Mouse (Mus musculus): ENCODE measurements around the gene Efnb3. TPM values are rescaled to one million over a fixed set of nuclear protein-coding genes. Genes with fewer than 3 reads are reported as not detected.

The Efnb3 gene
- under 1 TPM; 0.35 to 0.69 TPM for total RNA-seq (2021)
- long read RNA-seq, experiment 1 = 0 reads
- long read RNA-seq, experiment 2 = 0 reads

GRCm38 (mm10) chr11:69559851-69560765 is at the start of gene Efnb3:
Gene Efnb3 (minus strand): TSS chr11:69560205.
- DNase-seq = no peak

DNA sequence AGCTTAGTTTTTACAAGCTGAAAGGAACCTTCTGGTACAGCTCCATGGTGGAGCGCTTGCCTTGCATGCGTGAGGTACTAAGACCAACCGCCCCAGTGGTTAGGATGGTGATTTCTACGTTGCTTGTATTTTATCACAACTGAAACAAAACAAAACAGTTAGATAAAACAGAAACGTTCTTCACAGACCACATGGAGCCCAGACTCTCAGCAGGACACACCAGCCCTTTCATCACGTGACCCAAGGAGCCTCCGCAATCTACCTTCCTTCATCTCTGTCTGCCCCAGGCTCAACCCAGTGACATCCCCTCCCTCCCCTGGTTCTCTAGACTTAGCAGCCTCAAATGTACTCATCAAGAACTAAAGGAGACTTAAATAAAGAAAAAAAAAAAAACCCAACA is 49.4 kb upstream of the Efnb3 start:
- no peak for DNase-seq

GRCm38 (mm10) chr11:69608525-69608924 is 48.5 kb upstream of the Efnb3 start:
- DNase-seq = no peak

- no peak for DNase-seq
Observed at GRCm38 (mm10) chr11:69606832-69607231, 46.8 kb upstream of the Efnb3 start.

- no peak for DNase-seq
Observed at GRCm38 (mm10) chr11:69606491-69606795, 46.4 kb upstream of the Efnb3 start.

- DNase-seq = peak; percentile 80
Observed at GRCm38 (mm10) chr11:69605726-69606490, 45.9 kb upstream of the Efnb3 start, which contains the start of gene Atp1b2. Gene Atp1b2 (minus strand): TSS chr11:69605942.

GRCm38 (mm10) chr11:69604795-69605664 is 45.0 kb upstream of the Efnb3 start:
- DNase-seq = peak; percentile 42

- no peak for DNase-seq
Observed at GRCm38 (mm10) chr11:69604347-69604746, 44.3 kb upstream of the Efnb3 start.

- peak; percentile 40 for DNase-seq
Observed at GRCm38 (mm10) chr11:69603516-69603915, 43.5 kb upstream of the Efnb3 start.

DNA sequence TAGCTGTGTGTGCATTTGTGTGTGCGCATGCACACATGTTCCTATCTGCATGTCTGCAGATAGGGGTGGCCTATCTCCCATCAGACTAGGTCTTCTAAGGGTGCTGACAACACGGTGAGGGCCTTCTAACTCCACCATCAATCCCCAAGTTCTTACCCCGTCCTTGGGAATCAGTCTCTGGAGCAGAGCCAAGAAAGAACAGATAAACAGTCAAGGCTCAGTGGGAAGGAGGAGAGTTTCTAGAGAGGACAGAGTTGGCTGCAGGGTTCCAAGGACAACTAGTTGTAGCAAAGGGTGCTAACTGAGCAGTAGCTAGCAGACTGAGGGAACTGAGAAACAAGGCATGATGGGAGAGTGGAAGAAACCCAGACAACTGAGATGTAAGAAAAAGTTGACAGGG is 41.8 kb upstream of the Efnb3 start:
- no peak for DNase-seq

GRCm38 (mm10) chr11:69600098-69600497 is 40.1 kb upstream of the Efnb3 start:
- peak; percentile 71 for DNase-seq

DNA sequence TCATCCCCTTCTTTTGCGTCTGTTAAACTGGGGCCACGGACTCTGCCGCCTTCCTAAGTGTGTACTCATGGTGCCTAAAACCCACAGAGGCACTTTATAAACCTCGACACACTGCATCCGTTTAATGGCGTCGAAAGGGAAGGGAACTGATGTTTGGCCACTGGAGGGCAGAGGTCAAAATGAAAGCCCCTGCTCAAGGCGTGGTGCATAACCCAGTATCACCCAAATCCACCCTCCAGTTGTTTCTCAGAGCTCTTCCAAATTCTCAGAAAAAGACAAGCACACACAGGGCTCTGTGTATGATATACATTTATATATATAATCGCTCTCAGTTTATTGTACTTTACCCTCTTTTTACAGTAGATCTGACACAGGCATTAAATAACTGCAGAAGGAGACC is 39.4 kb upstream of the Efnb3 start:
- DNase-seq = no peak

DNA sequence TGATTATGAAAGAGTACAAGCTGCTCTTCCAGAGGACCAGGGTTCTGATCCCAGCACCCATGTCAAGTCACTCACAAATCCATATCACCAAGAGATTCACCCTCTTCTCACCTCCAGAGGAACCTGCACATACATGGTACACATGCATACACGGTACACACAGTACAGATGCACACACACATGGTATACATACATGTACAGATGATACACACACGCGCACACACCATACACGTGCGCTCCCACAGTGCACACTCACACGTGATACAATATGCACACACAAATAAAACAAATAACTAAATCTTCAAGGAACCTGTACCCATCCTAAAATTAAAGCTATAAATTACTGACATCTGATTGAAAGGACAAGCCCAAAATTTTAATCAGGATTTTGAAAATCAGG is 34.8 kb upstream of the Efnb3 start:
- DNase-seq = no peak

DNA sequence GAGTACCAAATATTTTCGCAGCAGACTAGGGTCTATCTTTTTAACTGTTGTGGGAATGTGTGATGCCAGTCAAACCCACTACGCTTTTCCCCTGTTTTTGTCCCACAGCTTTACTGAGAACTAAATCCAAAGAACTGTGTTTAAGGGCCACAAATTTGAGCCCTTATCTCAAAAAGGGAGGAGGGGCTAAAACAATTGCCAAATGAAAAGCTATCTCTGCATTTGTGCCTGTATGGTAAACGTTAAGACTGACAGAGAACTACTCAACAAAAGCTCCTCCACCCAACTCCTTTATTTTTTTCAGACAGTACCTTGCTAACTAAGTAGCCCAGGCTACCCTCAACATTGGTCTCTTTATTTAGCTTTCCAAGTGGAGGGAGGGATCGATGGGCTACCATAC is 32.8 kb upstream of the Efnb3 start:
- DNase-seq = no peak

GRCm38 (mm10) chr11:69591899-69592637 is 32.1 kb upstream of the Efnb3 start:
- peak; percentile 66 for DNase-seq

DNA sequence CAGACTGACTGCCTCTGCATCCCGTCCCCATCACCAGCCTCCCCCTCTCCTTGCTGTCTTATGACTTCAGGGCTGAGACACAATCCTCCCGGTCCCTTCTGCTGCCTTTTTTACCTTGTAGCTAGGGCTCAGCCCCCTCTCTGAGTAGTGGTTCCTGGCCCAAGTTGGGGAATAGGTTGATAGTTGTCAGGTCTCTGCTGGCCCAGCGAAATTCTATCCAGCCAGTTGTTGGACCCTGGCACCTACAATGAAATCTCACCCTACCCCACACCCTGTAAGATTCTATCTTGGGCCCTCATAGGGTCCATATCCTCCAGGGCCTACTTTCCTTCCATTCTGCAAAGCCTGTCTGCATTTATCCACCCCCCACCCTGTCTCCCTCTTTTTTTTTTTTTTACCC is 31.4 kb upstream of the Efnb3 start:
- peak; percentile 57 for DNase-seq

DNA sequence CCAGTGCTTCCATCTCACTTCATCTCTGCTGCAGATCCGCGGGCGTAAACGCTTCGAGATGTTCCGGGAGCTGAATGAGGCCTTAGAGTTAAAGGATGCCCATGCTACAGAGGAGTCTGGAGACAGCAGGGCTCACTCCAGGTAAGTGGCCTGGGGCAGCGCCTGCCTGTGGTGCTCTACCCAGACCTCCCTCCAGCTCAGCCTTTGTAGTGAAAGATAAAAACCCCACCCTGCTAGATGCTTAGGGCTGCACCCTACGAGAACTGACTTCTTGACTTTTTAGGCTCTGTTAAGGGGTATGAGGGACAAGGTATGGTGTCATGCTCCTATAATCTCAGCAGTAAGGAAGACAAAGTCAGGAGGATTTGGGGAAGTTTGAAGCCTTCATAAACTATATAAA is 30.6 kb upstream of the Efnb3 start:
- DNase-seq = no peak

DNA sequence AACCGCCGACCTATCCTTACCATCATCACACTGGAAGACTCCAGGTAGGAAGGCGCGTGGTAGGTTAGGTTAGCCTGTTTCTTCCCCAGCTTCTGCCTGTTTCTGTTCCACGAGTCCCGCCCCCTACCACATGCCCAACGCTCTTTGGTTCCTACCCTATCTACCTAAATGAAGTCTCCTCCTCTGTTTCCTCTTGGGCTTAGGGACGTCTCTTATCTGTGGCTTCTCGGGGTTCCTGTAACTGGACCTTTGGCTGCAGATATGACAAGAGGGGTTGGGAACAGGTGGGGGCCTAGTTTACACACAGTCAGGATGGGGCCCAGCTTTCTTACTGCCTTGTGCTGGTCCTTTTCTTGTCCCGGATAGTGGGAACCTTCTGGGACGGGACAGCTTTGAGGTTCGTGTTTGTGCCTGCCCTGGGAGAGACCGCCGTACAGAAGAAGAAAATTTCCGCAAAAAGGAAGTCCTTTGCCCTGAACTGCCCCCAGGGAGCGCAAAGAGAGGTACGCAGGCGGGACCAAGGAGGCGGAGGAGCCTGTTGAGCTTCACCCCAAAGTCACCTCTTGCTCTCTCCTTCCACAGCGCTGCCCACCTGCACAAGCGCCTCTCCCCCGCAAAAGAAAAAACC is 29.3 kb upstream of the Efnb3 start:
- no peak for DNase-seq

DNA sequence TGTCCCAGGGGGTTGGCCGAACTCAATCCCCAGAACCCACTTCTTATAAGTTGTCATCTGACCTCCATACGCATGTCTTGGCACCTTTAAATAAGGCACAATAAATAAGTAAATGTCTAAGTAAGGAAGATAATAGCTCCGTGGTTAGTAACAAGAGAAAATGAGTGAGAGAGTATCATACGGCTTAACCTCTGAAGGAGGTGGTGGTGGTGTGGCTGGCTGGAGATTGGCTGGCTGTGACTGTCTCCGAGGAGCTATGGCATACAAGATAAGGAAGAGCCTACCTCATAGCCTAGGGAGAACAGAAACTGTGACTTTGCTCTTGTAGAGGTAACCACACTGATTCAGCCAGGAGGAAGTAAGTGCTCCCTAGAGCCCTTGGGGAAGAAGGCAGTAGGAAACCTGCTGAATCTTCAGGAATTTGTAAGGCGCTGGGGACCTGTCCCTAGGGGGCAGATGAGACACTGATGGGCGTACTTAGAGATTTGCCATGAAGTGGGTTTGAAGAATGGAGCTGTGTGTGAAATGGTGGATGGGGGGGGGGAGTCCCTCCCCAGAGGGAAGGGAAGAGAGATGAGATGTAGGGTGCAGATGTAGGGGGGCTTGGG is 25.8 kb upstream of the Efnb3 start:
- no peak for DNase-seq

DNA sequence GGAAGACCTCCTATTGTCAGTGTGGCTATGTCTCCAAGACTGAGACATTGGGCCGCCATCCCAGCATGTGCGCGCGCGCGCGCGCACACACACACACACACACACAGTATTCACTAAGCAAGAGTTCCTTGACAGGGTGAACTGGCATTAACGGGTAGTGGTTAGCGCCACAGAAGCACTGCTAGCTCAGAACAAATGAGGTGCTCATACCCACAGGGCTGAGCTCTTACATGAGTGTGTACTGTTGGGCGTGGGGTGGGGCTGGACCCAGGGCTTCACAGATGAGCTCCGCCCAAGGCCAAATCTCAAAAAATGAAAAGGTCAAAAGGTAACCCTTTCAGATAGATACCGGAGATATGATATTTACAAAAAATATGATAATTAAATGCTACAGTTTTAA is 24.9 kb upstream of the Efnb3 start:
- no peak for DNase-seq

DNA sequence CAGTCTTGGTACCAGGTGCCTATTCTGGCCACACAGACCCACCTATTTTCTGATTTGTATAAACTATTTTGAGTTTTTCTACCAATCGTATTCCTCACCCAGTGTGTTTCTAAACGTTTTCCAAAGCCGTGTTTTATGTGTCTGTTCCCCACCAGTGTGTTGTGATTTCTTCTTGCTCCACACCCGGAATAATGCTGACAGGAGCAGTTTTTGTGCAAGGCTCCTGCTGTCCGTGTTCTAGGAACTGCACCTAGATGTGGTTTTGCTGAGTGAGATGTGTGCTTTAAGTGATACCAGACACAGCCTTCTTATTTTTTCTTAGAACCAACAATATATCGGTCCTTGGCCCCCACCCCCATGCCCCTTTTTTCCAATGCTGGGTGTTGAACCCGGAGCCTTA is 24.0 kb upstream of the Efnb3 start:
- DNase-seq = no peak
